Mouse (Mus musculus) forebrain, embryonic 10.5 days (tissue): ENCODE measurements around the gene Tat. TPM values are rescaled to one million over a fixed set of nuclear protein-coding genes. Genes with fewer than 3 reads are reported as not detected.
"Not testable (repeated sequence)": the region's sequence is repeated elsewhere in the genome, so short reads cannot be mapped to it uniquely, and the experiment has no call there.

Experiments
- DNase-seq: peaks from one replicate; pipeline ENCODE4 v3.0.0-alpha.2; 2017; ENCODE audit warnings: low spot score; ENCODE audit errors: extremely low spot score
- H3K27ac ChIP-seq: fragments of 300-500 bp; sonication (generic); 2 replicates; pipeline ENCODE4 v1.5.1; 2016; ENCODE audit warnings: mild to moderate bottlenecking
- H3K27me3 ChIP-seq: fragments of 300-500 bp; sonication (generic); 2 replicates; pipeline ENCODE4 v1.6.1; 2016; ENCODE audit warnings: mild to moderate bottlenecking; ENCODE audit not compliant: poor library complexity, severe bottlenecking
- H3K36me3 ChIP-seq: fragments of 300-500 bp; sonication (generic); replicated peaks from 2 replicates; pipeline ENCODE4 v1.6.1; 2016; ENCODE audit warnings: mild to moderate bottlenecking, moderate library complexity
- H3K4me1 ChIP-seq: fragments of 300-500 bp; sonication (generic); 2 replicates; pipeline ENCODE4 v1.6.1; 2016
- H3K4me3 ChIP-seq: fragments of 300-500 bp; sonication (generic); 2 replicates; pipeline ENCODE4 v1.5.1; 2016; ENCODE audit warnings: mild to moderate bottlenecking, moderate library complexity
- H3K9me3 ChIP-seq: fragments of 300-500 bp; sonication (generic); 2 replicates; pipeline ENCODE4 v1.6.1; 2016; ENCODE audit warnings: mild to moderate bottlenecking, moderate library complexity
- WGBS: fragments of 180-500 bp; shearing (Covaris S2); methylation state at CpG from one replicate; pipeline ENCODE4 v1.1.7; 2016; 5-methylcytosine and 5-hydroxymethylcytosine counted together
- polyA plus RNA-seq: library from polyadenylated mRNA; unstranded; fragments of >200 nt; fragmentation: Nextera tagmentation; extraction: Ambion mirVana; gene quantifications from 2 replicates; pipeline ENCODE4 v1.2.1, GENCODE M21; 2016

Gene Tat
- polyA plus RNA-seq, 1 experiment from 2014 or later = not detected

DNA sequence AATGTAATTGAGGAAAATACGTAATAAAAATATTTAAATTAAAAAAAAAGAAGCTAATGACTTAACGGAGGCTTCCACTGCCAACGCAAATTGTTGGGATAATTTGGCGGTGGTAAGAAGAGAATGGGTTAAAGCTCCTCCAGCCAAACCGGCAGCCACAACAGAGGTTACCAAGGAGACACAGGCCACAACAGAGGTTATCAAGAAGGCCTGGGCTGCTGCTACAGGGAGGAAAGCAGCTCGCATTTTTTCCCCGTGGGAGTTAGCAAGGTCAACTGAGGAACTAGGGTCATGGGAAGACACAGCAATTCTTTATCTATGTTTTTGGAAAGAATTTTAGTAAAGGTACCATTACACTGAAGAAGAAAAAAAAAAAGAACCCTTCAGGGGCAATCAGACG is 43.5 kb downstream of the Tat start:
- H3K4me3 ChIP-seq, H3K27me3 ChIP-seq, H3K27ac ChIP-seq, H3K36me3 ChIP-seq, H3K9me3 ChIP-seq: not testable (repeated sequence)
- peak; percentile 18 for DNase-seq
- peaks cover 10% of the 10 kb centered on the region for H3K4me1 ChIP-seq
- 36% methylated on average over 8 of the region's 8 CpGs for WGBS

GRCm38 (mm10) chr8:110034331-110034730 is 44.1 kb downstream of the Tat start:
- no peaks in the 10 kb centered on the region for H3K9me3 ChIP-seq
- no peaks in the 10 kb centered on the region for H3K36me3 ChIP-seq
- no peak overlapping the region for H3K27ac ChIP-seq
- H3K27me3 ChIP-seq = no peaks in the 10 kb centered on the region
- H3K4me1 ChIP-seq = peaks cover 13% of the 10 kb centered on the region
- H3K4me3 ChIP-seq = no peak overlapping the region
- no peak for DNase-seq
- 64% methylated on average over 4 of the region's 4 CpGs for WGBS

GRCm38 (mm10) chr8:110036156-110036555 is 45.9 kb downstream of the Tat start:
- 87% methylated on average over 2 of the region's 2 CpGs for WGBS
- Histone ChIP-seq H3K36me3 (no peaks in the 10 kb centered on the region), H3K27me3 (no peaks in the 10 kb centered on the region), H3K4me3 (no peak overlapping the region), H3K27ac (no peak overlapping the region), H3K4me1 (peaks cover 15% of the 10 kb centered on the region), H3K9me3 (no peaks in the 10 kb centered on the region)
- DNase-seq = no peak

DNA sequence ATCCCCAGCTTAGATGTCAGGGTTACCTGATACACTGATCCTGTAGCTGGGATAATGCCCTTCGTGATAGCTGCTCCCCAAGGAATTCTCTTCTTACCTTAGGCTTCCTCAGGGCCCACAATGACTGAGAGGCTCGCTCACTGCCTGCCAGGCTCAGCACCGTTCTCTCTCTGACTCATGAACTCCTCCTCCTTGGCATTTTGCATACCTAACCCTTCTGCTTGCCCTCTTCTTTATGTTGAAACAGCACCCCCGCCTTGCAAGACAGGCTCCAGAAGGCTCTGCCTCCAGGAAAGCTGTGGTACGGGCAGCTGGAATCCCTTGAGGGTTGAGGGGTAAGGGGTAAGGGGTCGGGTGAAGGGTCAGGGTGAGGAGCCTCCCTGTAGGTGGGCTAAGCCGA is 49.0 kb downstream of the Tat start:
- no peak for DNase-seq
- Histone ChIP-seq H3K4me1 (peaks cover 9% of the 10 kb centered on the region), H3K27me3 (no peaks in the 10 kb centered on the region), H3K4me3 (no peak overlapping the region), H3K9me3 (no peaks in the 10 kb centered on the region), H3K27ac (no peak overlapping the region), H3K36me3 (no peaks in the 10 kb centered on the region)
- WGBS = 45% methylated on average over 7 of the region's 7 CpGs

- no peaks in the 10 kb centered on the region for H3K9me3 ChIP-seq
- WGBS = 86% methylated on average over 5 of the region's 5 CpGs
- H3K27me3 ChIP-seq = no peaks in the 10 kb centered on the region
- H3K36me3 ChIP-seq = no peaks in the 10 kb centered on the region
- H3K4me1 ChIP-seq = peaks cover 5% of the 10 kb centered on the region; the same call in 1 of the 2 replicates
- H3K4me3 ChIP-seq = no peak within 1 kb of the TSS
- H3K27ac ChIP-seq = no peak within 1 kb of the TSS
- no peak for DNase-seq
Measured at GRCm38 (mm10) chr8:110039659-110040058, 49.4 kb downstream of the Tat start, which contains the start of gene Chst4. TSS of gene Chst4 (minus strand) at chr8:110039740.

DNA sequence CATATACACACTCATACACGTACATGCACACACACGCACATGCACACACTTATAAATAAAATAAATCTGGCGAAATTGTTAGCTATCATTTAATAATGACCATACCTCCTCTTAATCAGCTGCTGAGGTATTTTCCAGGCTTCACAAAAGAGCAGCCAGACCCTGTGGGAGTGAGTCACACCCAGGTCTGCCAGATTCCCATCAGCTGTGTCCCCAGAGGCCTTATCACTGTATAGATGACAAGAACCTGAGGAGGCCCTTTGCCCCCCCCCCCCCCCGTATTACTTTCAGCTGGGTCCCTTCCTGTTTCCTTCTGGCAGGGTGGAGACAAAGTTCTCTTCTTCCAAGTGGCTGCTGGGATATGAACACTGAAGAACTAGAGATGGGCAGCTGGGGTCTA is 50.3 kb downstream of the Tat start:
- DNase-seq = no peak
- peaks cover 5% of the 10 kb centered on the region; the same call in 1 of the 2 replicates for H3K4me1 ChIP-seq
- no peaks in the 10 kb centered on the region for H3K36me3 ChIP-seq
- no peak overlapping the region for H3K27ac ChIP-seq
- H3K27me3 ChIP-seq = no peaks in the 10 kb centered on the region
- H3K4me3 ChIP-seq = no peak overlapping the region
- 72% methylated on average over 4 of the region's 4 CpGs for WGBS
- H3K9me3 ChIP-seq = no peaks in the 10 kb centered on the region

Other genes with a start within 250 kb of the Tat start
- 49.4 and 49.8 TPM in 2 replicates for gene Ap1g1, start 211.9 kb upstream of the Tat start, polyA plus RNA-seq
- gene Phlpp2, start 121.9 kb upstream of the Tat start, polyA plus RNA-seq = 2.2 and 2.9 TPM in 2 replicates
- 0.90 and 0.99 TPM in 2 replicates for gene Marveld3, start 28.2 kb upstream of the Tat start, polyA plus RNA-seq
- not detected in 2 replicates for gene Chst4, start 49.3 kb downstream of the Tat start, polyA plus RNA-seq
- gene Zfp612, start 89.3 kb downstream of the Tat start, polyA plus RNA-seq = 9.8 and 10.7 TPM in 2 replicates
- gene Gm21964, start 110.8 kb downstream of the Tat start, polyA plus RNA-seq = not detected in 2 replicates
- gene Gm17720, start 112.3 kb downstream of the Tat start, polyA plus RNA-seq = not detected in 2 replicates
- 8.7 and 12.7 TPM in 2 replicates for gene Calb2, start 177.8 kb downstream of the Tat start, polyA plus RNA-seq
- gene Cmtr2, start 225.2 kb downstream of the Tat start, polyA plus RNA-seq = 11.2 and 11.9 TPM in 2 replicates